Mouse (Mus musculus) neural tube, embryonic 11.5 days (tissue): ENCODE data around the gene A830031A19Rik. TPM values are rescaled to one million over a fixed set of nuclear protein-coding genes. Genes with fewer than 3 reads are reported as not detected.

Experiments
- ATAC-seq: fragments of 200-750 bp; cut with Nextera tagmentation; 2 replicates; pipeline ENCODE4 v1.8.0; 2017; ENCODE audit warnings: moderate number of reproducible peaks, mild to moderate bottlenecking, moderate TSS enrichment, moderate library complexity; ENCODE audit not compliant: insufficient read depth, low FRiP score, low TSS enrichment
- DNase-seq: peaks from one replicate; pipeline ENCODE4 v3.0.0-alpha.2; 2015; ENCODE audit warnings: low spot score
- H3K27ac ChIP-seq: fragments of 300-500 bp; sonication (generic); 2 replicates; pipeline ENCODE4 v1.5.1; 2014; ENCODE audit warnings: low read depth, mild to moderate bottlenecking, low read length
- H3K27me3 ChIP-seq: fragments of 300-500 bp; sonication (generic); 2 replicates; pipeline ENCODE4 v1.6.1; 2014; ENCODE audit warnings: mild to moderate bottlenecking, low read length, mixed read lengths; ENCODE audit not compliant: control insufficient read depth, insufficient read depth
- H3K36me3 ChIP-seq: fragments of 300-500 bp; sonication (generic); 2 replicates; pipeline ENCODE4 v1.6.1; 2014; ENCODE audit warnings: mild to moderate bottlenecking, low read length, moderate library complexity, mixed read lengths; ENCODE audit not compliant: control insufficient read depth, insufficient read depth
- H3K4me1 ChIP-seq: fragments of 300-500 bp; sonication (generic); 2 replicates; pipeline ENCODE4 v1.6.1; 2014; ENCODE audit warnings: low read length, mixed read lengths; ENCODE audit not compliant: control insufficient read depth, insufficient read depth
- H3K4me2 ChIP-seq: fragments of 300-500 bp; sonication (generic); 2 replicates; pipeline ENCODE4 v1.6.1; 2014; ENCODE audit warnings: low read depth, mild to moderate bottlenecking, moderate library complexity
- H3K4me3 ChIP-seq: fragments of 300-500 bp; sonication (generic); 2 replicates; pipeline ENCODE4 v1.5.1; 2014; ENCODE audit warnings: low read depth, low read length
- H3K9ac ChIP-seq: fragments of 300-500 bp; sonication (generic); 2 replicates; pipeline ENCODE4 v1.6.1; 2014; ENCODE audit warnings: mild to moderate bottlenecking, low read length
- H3K9me3 ChIP-seq: fragments of 300-500 bp; sonication (generic); 2 replicates; pipeline ENCODE4 v1.6.1; 2016; ENCODE audit warnings: low read length; ENCODE audit not compliant: control insufficient read depth
- WGBS: fragments of 180-500 bp; shearing (Covaris S2); extraction: QIAGEN DNeasy Blood & Tissue Kit; methylation state at CpG from one replicate; pipeline ENCODE4 v1.1.7; 2014; 5-methylcytosine and 5-hydroxymethylcytosine counted together
- polyA plus RNA-seq: library from polyadenylated mRNA; unstranded; fragments of >200 nt; fragmentation: Nextera tagmentation; extraction: Ambion mirVana; gene quantifications from 2 replicates; pipeline ENCODE4 v1.2.1, GENCODE M21; 2014

Gene A830031A19Rik
- polyA plus RNA-seq, 1 experiment from 2014 or later: not detected

DNA sequence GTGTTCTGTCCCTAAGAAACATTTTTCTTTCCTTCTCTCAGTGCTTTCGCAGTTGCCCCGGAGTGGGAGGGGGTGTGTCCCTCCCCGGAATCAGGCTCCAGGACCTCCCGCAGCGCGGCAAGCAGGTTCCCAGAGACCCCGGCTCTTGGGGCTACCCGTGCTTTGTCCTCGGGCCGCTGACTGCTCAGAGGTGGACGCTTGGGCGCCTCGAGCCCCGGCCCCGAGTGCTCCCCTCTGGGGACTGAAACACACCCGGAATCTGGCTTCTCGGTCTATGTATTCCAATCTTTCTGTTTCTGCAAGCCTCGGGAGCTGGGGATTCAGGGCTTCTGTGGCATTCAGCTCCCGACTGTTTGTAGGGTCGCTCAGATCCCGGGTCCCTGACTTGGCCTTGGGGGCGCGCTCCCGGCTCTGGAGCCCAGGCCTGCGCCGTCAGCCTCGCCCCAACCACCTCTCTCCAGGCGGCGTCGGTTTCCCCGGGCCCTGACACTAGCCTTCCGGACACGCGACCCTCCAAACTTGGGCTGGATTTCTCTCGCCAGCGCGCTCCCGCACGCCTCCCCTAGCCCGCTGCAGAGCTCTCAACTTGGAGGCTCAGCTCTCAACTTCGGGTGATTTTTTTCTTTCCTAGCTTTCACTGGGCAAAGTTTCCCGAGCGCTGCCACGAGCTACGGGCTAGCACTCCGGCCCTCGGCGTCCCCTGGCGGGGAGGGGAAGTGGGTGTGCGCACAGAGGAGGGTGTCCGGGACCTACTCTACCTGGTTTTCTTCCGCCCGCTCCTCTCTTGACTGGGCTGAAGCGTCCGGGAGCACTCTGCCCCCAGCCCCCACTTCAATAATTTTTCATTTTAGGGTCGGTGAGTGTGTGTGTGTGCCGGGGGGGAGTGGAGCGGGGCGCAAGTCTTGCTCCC lies 2.2 kb upstream of the A830031A19Rik start:
- H3K4me3 ChIP-seq: peak overlapping the region; percentile 93
- H3K9me3 ChIP-seq: no peaks in the 10 kb centered on the region
- no peaks in the 10 kb centered on the region for H3K27me3 ChIP-seq
- H3K27ac ChIP-seq: peak overlapping the region; percentile 94
- no peaks in the 10 kb centered on the region for H3K36me3 ChIP-seq
- 0% methylated on average over 59 of the region's 59 CpGs for whole genome bisulfite sequencing
- DNase-seq (peak; percentile 83), ATAC-seq (peak; percentile 48)
- peaks cover 14% of the 10 kb centered on the region for H3K4me1 ChIP-seq
- H3K4me2 ChIP-seq: peak overlapping the region; percentile 99
- H3K9ac ChIP-seq: peak overlapping the region; percentile 97

DNA sequence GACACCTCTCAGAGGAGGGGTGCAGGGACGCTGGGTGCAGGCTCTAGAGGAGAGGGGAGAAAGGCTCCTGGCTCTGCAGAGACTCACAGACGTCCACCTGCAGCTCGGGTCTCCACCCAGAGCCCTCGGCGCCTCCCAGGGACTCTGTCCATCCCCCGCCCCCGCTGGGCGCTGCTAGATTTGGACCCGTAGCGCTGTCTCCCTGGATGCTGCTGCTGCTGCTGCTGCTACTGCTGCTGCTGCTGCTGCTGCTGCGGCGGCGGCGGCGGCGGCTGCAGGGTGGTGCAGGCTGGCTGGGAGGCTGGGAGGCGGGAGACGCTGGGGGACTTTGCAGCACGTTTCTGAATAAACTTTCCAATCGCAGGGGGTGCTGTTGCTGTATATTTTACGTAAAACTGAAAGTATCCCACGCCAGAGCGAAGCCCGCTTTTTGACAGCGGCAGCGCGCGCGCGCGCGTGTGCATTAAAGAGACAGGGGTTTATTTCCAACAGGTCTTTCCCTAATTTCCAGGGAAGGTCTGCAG lies 1.3 kb upstream of the A830031A19Rik start:
- H3K4me3 ChIP-seq: peak overlapping the region; percentile 93
- H3K9ac ChIP-seq: peak overlapping the region; percentile 97
- peak overlapping the region; percentile 99 for H3K4me2 ChIP-seq
- peak; percentile 7; the same call in 1 of the 2 replicates for ATAC-seq
- H3K9me3 ChIP-seq: no peaks in the 10 kb centered on the region
- no peaks in the 10 kb centered on the region for H3K27me3 ChIP-seq
- peaks cover 14% of the 10 kb centered on the region for H3K4me1 ChIP-seq
- peak overlapping the region; percentile 94 for H3K27ac ChIP-seq
- WGBS: under 1% methylated on average over 32 of the region's 32 CpGs
- peak; percentile 83 for DNase-seq
- no peaks in the 10 kb centered on the region for H3K36me3 ChIP-seq

DNA sequence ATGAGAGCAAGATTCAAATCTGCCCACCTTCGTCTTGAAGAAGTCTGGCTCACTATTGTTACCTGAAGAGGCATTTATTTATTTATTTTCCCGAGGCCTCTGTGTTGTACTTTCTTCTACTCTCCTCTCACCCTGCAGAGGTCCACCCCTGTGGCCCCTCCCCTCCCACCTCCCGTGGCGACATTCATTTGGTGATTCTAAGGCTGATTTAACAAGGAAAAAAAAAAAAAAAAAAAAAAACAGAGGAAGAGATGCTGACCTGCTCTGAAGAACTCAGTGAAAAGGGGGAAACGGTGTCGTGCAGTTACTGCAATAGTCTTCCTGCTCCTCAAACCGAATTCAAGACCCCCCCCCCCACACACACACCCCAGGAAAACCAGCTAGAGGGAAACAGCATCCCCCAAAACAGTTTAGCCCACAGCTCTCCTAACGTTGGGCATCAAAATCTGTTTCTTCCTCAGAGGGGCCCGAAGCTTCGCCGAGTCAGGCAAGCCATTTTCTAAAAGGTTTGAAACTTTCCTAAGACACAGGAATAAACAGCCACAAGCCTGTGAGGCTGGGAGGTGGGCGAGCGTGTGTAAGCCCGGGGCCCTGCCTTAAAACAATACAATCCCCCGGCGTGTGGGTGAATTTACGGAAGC lies 752 bp upstream of the A830031A19Rik start:
- ATAC-seq (no peak), DNase-seq (peak; percentile 38)
- peak overlapping the region; percentile 93 for H3K4me3 ChIP-seq
- peaks cover 14% of the 10 kb centered on the region for H3K4me1 ChIP-seq
- no peaks in the 10 kb centered on the region for H3K27me3 ChIP-seq
- no peaks in the 10 kb centered on the region for H3K36me3 ChIP-seq
- H3K27ac ChIP-seq: peak overlapping the region; percentile 94
- WGBS: 1% methylated on average over 17 of the region's 17 CpGs
- H3K9me3 ChIP-seq: no peaks in the 10 kb centered on the region
- peak overlapping the region; percentile 97 for H3K9ac ChIP-seq
- H3K4me2 ChIP-seq: peak overlapping the region; percentile 99

DNA sequence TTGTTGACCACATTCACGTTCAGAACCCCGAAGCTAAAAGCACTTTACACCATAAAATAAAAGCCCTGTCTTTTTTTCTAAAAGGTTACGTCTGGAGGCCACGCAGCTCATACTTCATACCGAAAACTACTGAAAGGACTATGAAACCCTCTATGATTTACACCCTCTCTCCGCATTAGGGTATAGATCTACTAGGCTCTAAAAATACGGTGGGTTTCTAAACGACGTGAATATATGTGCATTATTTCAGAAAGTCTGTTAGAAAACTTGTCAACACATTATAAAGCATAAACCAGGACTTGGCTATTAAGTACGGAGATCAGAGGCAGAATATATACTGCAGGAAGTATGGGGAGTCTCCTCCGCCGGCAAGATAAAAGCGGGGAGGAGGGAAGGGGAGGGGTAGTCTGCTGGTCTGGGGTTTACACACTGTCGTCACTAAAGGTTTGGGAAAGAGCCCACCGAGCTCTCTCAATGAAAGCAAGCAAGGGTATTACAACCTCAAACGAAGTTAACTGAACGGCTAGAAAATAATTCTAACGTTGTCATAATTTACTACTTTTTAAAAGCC lies 748 bp downstream of the A830031A19Rik start:
- no peak for DNase-seq
- no peak overlapping the region for H3K9ac ChIP-seq
- H3K27ac ChIP-seq: no peak overlapping the region
- H3K4me3 ChIP-seq: peak overlapping the region; percentile 26
- no peaks in the 10 kb centered on the region for H3K27me3 ChIP-seq
- H3K4me1 ChIP-seq: peaks cover 14% of the 10 kb centered on the region
- H3K4me2 ChIP-seq: peak overlapping the region; percentile 99
- ATAC-seq: no peak
- no peaks in the 10 kb centered on the region for H3K36me3 ChIP-seq
- H3K9me3 ChIP-seq: no peaks in the 10 kb centered on the region
- under 1% methylated on average over 18 of the region's 18 CpGs for WGBS

DNA sequence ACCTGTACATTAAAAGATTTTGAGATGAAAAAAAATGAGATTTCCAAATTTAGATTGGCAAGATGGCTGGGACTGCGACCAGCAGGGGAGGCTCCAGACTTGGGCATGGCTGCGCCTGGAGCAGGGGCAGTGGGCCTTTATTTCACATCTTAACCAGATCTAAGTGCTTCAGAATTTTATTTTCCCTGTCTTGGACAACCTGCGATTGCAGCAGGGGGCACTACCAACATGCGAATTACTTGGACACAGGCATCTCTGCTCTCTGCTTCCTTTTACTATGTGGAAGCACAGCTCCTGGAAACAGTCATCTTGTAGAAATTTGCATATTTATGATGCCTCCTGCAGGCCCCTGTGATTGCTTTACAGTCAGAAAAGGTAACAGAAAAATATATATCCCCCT lies 9.5 kb downstream of the A830031A19Rik start:
- no peak overlapping the region for H3K27ac ChIP-seq
- H3K27me3 ChIP-seq: no peaks in the 10 kb centered on the region
- no peak overlapping the region for H3K4me3 ChIP-seq
- no peaks in the 10 kb centered on the region for H3K9me3 ChIP-seq
- peak; percentile 52 for DNase-seq
- WGBS: 50% methylated on average over 4 of the region's 4 CpGs
- peak; percentile 45; the same call in 1 of the 2 replicates for ATAC-seq
- peaks cover 5% of the 10 kb centered on the region; the same call in 1 of the 2 replicates for H3K4me1 ChIP-seq
- H3K36me3 ChIP-seq: no peaks in the 10 kb centered on the region
- no peak overlapping the region for H3K4me2 ChIP-seq
- H3K9ac ChIP-seq: no peak overlapping the region

- H3K36me3 ChIP-seq: no peaks in the 10 kb centered on the region
- DNase-seq (no peak), ATAC-seq (no peak)
- H3K9me3 ChIP-seq: no peaks in the 10 kb centered on the region
- H3K4me3 ChIP-seq: no peak overlapping the region
- H3K4me1 ChIP-seq: peaks cover 5% of the 10 kb centered on the region; the same call in 1 of the 2 replicates
- H3K4me2 ChIP-seq: no peak overlapping the region
- 58% methylated on average over 6 of the region's 6 CpGs for WGBS
- H3K27ac ChIP-seq: no peak overlapping the region
- H3K9ac ChIP-seq: no peak overlapping the region
- no peaks in the 10 kb centered on the region for H3K27me3 ChIP-seq
Observed at GRCm38 (mm10) chr11:24064221-24064620, 10.6 kb downstream of the A830031A19Rik start.

DNA sequence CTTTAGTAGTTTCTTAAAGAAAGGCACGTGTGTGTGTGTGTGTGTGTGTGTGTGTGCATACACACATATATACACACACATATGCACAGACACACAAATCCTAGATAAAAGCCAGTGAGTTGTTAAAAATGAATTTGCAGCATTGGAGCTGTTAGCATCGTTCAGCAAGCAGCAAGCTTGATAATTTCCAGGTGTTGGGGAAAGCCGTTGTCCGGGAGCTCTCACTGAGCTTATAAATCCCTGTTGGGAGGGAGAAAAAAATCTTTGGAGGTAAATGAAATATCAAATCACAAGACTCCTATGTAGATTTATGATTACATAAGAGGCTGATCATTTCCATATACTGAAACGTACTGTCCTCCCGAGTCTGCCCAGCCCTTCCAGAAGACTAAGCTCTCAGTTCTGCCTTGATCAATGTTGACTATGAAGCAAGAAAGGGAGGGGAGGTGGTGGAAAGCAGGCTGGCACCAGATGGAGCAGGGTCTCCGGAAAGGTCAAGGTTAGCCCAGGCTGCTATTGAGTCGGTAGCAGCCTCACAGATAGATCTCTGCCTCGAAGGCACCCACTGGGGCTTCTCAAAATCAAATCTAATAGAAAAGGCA lies 12.3 kb downstream of the A830031A19Rik start:
- Histone ChIP-seq H3K36me3 (no peaks in the 10 kb centered on the region), H3K9ac (no peak overlapping the region), H3K27me3 (no peaks in the 10 kb centered on the region), H3K4me1 (peaks cover 5% of the 10 kb centered on the region; the same call in 1 of the 2 replicates), H3K4me3 (no peak overlapping the region), H3K9me3 (no peaks in the 10 kb centered on the region), H3K27ac (no peak overlapping the region), H3K4me2 (no peak overlapping the region)
- no peak for ATAC-seq
- no peak for DNase-seq
- 26% methylated on average over 9 of the region's 9 CpGs for WGBS

DNA sequence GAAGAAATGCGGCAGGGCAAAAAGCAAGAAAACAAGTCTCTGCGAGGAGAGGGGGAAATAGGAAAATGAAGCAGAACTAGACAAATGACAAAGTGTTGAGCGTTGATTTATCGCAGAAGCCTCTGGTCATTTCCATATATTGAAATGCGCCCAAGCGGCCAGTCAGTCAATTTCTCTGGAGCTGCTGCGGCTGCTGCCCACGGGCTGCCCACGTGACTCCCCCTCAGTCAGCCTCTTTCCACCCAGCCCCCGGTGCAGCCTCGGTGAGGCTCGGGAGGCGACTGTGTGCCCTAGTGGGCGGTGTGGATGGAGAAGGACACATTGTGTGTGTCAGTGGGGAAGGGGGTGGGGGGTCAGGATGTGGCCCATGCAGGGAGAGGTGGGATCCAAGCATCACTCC lies 13.0 kb downstream of the A830031A19Rik start:
- WGBS: 1% methylated on average over 14 of the region's 14 CpGs
- peak; percentile 88 for ATAC-seq
- Histone ChIP-seq H3K9me3 (no peaks in the 10 kb centered on the region), H3K36me3 (no peaks in the 10 kb centered on the region), H3K9ac (peak overlapping the region; percentile 23; the same call in 1 of the 2 replicates), H3K27me3 (no peaks in the 10 kb centered on the region), H3K27ac (0 out of 2 replicates have a peak overlapping the region, but pooled peaks have one; percentile 35), H3K4me1 (peaks cover 5% of the 10 kb centered on the region; the same call in 1 of the 2 replicates), H3K4me3 (peak overlapping the region; percentile 27), H3K4me2 (peak overlapping the region; percentile 53)
- DNase-seq: peak; percentile 67
